Mouse (Mus musculus) erythroblast, embryonic 14.5 days (primary cell): ENCODE results near the gene Nes.

Experiments used
- GATA1 ChIP-seq: IDR thresholded peaks from 2 replicates; pipeline ENCODE4 v1.6.1; 2012; ENCODE audit warnings: low read length, inconsistent platforms, mixed read lengths
- TAL1 ChIP-seq: IDR thresholded peaks from 3 replicates; pipeline ENCODE4 v1.6.1; 2012; ENCODE audit warnings: low read length, inconsistent platforms, mixed read lengths

DNA sequence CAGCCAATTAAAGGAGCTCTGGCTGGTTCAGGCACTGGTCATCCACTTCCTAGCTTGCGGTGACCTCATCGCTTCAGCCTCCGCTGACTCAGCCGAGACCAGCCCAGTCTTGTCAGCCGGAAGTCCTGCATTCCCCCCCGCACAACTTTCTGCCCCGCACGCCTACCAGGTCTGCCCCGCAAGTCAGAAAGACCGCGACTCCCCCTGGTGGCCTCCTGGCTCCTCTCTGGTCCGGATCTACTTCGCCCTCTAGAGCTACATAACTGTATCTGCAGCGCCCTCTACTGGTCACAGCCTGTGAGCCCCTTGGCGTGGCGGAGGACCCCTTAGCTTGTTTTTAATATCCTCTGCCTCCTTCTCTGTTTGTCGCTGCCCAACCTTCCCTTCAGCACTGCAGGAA is 16.0 kb downstream of the Nes start:
- TF ChIP-seq TAL1 (no peak), GATA1 (no peak)
